Mouse (Mus musculus) retina, embryonic 14.5 days (tissue): ENCODE data around the gene Wsb1.
"Not testable (repeated sequence)": the region's sequence is repeated elsewhere in the genome, so short reads cannot be mapped to it uniquely, and the experiment has no call there.

Experiments used
- DNase-seq: peaks from one replicate; pipeline ENCODE4 v3.0.0-alpha.2; 2015; ENCODE audit warnings: low spot score

Wsb1 gene

GRCm38 (mm10) chr11:79254391-79255098 lies at the start of gene Wsb1:
Gene Wsb1, minus strand, starts transcription at chr11:79254671.
- peak; percentile 98 for DNase-seq

GRCm38 (mm10) chr11:79304245-79304644 lies 49.8 kb upstream of the Wsb1 start:
- not testable (repeated sequence) for DNase-seq

GRCm38 (mm10) chr11:79303109-79303508 lies 48.6 kb upstream of the Wsb1 start:
- no peak for DNase-seq

GRCm38 (mm10) chr11:79299719-79300431 lies 45.4 kb upstream of the Wsb1 start:
- no peak for DNase-seq

- DNase-seq, result no peak
These were observed 42.5 kb upstream of the Wsb1 start, which contains the start of gene Gm9964 for GRCm38 (mm10) chr11:79296856-79297491. Gene Gm9964, minus strand, starts transcription at chr11:79296906.

GRCm38 (mm10) chr11:79296167-79296566 lies 41.7 kb upstream of the Wsb1 start:
- peak; percentile 78 for DNase-seq

- DNase-seq, result no peak
These were observed 39.5 kb upstream of the Wsb1 start for GRCm38 (mm10) chr11:79293971-79294370.

- no peak for DNase-seq
These were observed 38.6 kb upstream of the Wsb1 start for GRCm38 (mm10) chr11:79293025-79293424.

GRCm38 (mm10) chr11:79292130-79292529 lies 37.7 kb upstream of the Wsb1 start:
- DNase-seq, result no peak

- DNase-seq, result no peak
These were observed 37.2 kb upstream of the Wsb1 start for GRCm38 (mm10) chr11:79291651-79292050.

GRCm38 (mm10) chr11:79290473-79290872 lies 36.0 kb upstream of the Wsb1 start:
- peak; percentile 47 for DNase-seq

GRCm38 (mm10) chr11:79288913-79289640 lies 34.6 kb upstream of the Wsb1 start:
- no peak for DNase-seq

GRCm38 (mm10) chr11:79288278-79288843 lies 33.9 kb upstream of the Wsb1 start:
- DNase-seq, result no peak

GRCm38 (mm10) chr11:79287447-79287846 lies 33.0 kb upstream of the Wsb1 start:
- DNase-seq, result no peak

GRCm38 (mm10) chr11:79286305-79286799 lies 31.9 kb upstream of the Wsb1 start:
- DNase-seq, result no peak

GRCm38 (mm10) chr11:79283350-79284030 lies 29.0 kb upstream of the Wsb1 start:
- no peak for DNase-seq

- no peak for DNase-seq
These were observed 26.9 kb upstream of the Wsb1 start for GRCm38 (mm10) chr11:79281396-79281795.

- DNase-seq, result no peak
These were observed 25.4 kb upstream of the Wsb1 start for GRCm38 (mm10) chr11:79279732-79280405.

- no peak for DNase-seq
These were observed 19.3 kb upstream of the Wsb1 start for GRCm38 (mm10) chr11:79273757-79274156.

- no peak for DNase-seq
These were observed 18.6 kb upstream of the Wsb1 start for GRCm38 (mm10) chr11:79273039-79273438.

GRCm38 (mm10) chr11:79267171-79267570 lies 12.7 kb upstream of the Wsb1 start:
- no peak for DNase-seq
